Mouse (Mus musculus): Measurements from ENCODE around the gene Qrich2.
"Not testable (repeated sequence)": the region's sequence is repeated elsewhere in the genome, so short reads cannot be mapped to it uniquely, and the experiment has no call there.

The Qrich2 gene

DNA sequence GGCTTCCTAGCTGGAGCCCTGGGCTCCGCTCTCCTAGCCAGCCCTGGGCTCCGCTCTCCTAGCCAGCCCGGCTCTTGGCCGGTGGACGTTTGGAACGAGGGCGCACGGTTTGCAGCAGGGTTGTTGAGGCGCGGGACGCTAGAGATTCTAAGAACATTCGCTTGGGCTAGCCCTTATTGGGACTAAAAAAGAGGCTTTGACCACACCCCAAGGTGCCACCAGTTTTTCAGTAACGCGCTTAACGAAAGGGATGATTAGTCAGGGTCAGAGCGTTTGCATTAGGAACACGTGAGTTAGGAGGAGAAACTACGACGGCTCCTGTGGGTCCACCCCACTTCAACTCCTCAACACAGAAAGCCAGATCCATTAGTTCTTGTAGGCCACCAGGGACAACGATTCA is at the start of gene Qrich2:
Qrich2 (minus strand) TSS at position 101 of the 400 bp plus-strand sequence.
- DNase-seq (ENCODE audit: low spot score in 2 of 2): no peak

DNA sequence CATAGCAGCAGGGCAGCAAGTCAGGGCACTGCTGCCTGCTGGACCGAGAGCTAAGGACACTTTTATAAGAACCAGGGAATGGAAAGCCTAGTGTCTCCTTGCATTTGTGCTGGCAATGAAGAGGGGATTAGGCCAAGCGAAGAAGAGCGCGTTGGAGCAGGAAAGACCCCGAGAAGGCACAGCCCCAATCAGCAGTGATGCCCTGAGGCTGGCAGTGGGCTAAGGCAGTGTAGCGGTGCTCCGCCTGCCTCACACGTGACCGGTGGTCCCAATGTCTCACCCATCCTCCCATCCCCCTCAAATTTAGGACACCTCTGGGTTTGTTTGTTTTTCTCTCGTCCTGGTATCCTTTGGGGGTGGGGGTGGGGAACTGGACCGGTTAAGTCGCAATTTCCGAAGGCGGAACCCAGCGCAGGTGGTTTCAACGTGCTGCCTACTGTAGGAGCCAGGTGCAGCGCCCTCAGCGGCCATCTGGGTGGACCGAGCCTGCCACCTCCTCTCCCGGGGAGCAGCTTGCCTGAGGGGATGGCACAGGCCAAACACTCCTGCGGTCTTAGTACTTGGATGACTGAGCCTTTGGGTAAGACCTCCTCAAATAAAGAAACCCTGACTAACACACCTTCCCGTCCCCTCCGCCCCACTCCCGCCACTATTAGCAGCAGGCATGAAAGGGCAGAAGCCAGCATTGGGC is 49.4 kb upstream of the Qrich2 start:
- DNase-seq (ENCODE audit: low spot score in 2 of 2): no peak

DNA sequence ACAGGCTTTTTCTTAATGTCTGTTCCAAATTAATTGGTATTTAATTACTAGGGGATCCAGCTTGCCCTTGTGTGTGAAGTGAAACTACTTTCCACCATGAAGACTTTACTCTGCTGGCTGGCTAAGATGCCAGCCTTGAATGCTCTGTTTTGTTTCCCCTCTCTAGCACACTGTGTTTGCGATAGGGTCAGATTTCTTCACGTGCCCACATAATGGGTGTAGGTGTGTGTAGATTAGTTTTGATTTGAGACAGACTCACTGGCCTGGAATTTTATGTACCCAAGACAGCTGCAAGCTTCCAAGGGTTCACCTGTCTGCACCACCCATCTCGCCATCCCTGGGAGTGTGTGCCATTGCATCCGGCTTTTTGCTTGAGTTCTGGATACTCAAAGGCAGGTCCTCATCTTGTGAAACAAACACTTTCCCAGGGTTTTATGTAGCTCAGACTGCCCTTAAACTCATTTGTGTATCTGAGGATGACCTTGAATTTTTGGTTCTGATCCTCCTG is 47.5 kb upstream of the Qrich2 start:
- DNase-seq (ENCODE audit: low spot score in 2 of 2): no peak

DNA sequence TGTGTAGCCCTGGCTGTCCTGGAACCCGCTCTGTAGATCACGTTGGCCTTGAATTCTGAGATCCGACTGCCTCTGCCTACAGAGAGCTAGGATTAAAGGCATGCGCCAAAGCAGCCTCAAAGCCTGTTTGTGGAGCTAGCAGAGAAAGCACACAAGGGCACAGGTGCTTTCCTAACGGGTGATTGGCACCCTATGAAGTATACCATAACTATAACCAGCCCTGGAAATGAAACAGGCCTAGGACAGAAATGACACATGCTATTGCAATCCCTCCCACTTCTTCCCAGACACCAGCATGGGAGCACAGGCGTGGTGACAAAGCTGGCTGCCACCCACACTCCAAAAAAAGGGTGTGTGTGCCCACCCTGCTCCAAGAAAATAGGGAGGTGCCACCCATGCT is 46.9 kb upstream of the Qrich2 start:
- no peak for DNase-seq (ENCODE audit: low spot score in 2 of 2)

DNA sequence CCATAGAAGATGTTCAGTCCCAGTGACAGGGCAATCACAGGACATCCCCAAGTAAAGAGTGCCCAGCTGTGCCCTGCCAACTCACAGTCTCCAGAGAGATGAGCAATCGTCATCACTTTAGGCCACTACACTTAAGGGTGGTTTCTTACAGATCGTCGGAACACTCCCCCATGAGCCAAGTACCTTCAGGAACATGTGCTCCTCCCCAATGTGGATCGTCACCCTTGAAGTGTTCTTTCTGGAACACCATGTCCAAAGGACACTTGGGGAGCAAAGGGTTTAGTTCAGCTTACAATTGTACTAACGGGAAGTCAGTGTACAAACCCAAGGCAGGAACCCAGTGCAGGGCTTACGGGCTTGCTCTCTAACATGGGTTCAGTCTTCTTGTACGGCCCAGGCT is 46.1 kb upstream of the Qrich2 start:
- no peak for DNase-seq (ENCODE audit: low spot score in 2 of 2)

DNA sequence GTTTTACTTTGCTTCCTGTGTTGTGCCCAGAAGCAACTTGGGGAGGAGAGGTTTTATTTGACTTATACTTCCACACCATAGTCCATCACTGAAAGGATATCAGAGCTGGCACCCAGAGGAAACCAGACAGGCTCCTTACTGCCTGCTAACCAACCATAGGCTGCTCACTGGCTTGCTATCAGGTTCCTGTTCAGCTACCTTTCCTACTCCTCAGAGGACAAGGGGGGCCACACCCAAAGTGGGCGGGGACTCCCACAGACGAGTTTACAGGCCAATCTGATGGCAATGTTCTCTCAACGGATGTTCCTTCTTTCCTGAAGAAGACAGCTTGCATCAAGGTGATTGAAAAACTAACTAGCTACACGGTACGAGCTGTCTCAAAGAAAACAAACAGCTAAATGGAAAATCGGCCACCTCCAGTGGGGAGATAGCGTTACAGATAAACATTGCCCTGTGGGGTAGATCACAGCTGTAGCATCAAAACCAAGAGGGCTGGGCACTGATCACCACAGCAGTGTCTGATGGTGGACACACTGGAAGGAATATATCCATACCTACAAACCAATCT is 45.3 kb upstream of the Qrich2 start:
- DNase-seq (ENCODE audit: low spot score in 2 of 2): no peak

DNA sequence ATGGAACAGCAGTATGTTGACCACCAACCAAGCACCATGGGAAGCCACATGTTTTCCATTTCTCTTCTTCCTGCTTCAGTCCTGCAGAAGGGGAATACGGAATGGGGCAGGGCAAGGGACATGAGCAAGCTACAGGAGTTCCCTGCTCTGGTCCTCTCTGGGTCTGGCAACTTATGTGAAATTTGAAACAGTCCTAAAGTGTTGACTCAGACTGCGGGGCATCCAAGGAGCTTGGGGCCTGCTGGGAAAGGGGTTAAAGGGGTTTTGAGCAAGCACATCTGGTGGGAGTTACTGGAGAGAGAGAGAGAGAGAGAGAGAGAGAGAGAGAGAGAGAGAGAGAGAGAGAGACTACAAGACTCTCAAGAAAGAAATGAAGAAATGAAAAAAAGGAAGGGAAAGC is 42.6 kb upstream of the Qrich2 start:
- no peak for DNase-seq (ENCODE audit: low spot score in 2 of 2)

DNA sequence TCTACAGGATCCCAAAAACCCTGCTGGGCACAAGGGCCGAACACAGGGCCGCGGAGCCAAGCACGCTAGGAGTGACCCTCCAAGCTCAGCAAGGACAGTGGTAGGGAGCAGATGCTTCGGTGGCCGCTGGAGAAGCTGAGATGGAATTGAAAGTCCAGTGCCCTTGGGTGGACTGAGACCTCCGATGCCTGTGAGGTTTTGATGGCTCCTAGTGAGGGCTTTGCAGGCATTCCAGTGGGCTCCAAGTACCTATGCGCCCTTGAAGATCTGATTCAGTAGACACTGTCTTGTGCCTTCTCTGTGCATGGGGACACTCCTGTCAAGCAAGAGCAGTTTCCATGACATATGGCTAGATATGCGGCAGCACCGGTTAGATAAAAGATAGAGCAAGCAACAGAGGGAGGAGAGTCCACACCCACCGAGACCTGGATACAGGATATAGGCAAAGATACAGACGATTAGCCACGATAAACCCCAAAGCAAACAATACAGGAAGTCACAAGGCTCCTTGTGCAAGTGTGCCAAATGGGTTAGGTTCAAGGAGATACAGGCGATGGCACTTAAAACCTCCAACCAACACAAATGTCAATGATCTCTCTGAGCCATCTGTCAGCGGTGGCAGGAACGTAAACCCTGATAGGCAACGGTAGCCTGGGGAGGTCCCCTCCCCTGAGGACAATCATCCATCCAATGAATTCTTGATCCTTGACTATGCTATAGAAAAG is 40.3 kb upstream of the Qrich2 start:
- DNase-seq (ENCODE audit: low spot score in 2 of 2): no peak

DNA sequence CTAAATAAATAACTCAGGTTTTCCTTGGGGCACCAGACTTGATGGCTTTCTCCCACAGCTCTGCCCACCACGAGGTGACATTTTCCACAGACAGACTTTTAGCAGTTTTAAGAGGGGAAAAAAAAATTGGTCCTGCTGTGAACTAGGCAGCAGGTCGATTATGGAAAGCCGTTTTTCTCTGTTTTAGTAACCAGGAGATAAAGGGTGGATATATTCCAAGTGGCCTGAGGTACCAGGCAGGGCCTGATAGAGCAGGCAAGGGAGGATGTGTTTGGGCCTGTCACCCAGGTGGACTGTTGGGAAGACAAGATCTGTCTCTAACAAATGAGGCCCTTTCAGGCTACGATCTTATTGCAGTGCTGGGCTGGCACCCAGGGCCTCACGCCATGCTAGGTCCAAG is 39.5 kb upstream of the Qrich2 start:
- DNase-seq (ENCODE audit: low spot score in 2 of 2): no peak

DNA sequence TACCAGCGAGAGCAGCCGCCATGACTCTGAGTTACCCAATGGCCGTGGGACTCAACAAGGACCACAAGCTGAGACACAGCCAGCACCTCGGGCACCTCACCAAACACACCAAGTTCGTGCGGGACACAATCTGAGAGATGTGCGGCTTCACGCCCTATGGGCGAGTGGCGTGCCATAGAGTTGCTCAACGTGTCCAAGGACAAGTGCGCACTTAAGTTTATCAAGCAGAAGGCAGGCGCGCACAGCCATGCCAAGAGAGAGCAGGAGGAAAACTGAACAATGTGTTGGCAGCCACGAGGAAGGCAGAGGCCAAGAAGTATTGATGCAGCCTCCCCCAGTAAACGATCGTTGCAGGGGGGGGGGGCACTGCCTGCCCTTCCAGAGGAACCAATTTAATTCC is 38.5 kb upstream of the Qrich2 start:
- DNase-seq (ENCODE audit: low spot score in 2 of 2): no peak

DNA sequence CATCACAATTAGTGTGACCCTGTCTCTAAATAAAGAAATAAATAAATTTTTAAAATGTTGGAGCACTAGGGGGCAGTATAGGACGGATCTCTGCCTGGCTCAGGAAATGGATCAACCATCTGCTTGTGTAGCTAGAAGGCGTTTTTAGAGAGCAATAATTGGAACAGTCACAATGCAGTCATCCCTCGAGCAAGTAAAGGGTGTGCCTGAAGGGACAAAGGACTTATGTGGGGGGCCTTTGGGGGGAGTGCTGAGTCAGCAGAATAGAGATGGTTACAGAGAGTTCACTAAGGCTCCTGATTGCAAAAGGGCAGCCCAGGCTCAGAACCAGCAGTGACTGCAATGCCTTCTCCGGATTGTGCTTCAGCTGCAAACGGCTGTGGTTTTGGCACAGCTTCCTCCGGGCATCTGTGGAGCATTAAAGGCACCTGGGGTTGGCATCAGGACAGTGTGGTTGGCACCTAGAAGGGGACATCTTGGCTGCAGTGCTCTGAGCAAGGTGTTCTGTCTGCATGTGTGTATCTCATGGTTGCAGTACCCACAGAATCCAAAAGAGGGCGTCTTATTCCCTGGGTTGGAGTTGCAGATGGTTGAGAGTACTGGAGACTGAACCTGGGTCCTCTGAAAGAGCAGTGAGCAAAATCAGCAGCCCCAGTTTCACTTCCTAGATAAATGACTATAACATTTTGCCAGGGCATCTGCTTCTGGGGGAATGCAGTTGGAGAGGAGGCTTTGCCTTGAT is 35.1 kb upstream of the Qrich2 start:
- DNase-seq (ENCODE audit: low spot score in 2 of 2): peak in 1 of 2 experiments; percentile 44

DNA sequence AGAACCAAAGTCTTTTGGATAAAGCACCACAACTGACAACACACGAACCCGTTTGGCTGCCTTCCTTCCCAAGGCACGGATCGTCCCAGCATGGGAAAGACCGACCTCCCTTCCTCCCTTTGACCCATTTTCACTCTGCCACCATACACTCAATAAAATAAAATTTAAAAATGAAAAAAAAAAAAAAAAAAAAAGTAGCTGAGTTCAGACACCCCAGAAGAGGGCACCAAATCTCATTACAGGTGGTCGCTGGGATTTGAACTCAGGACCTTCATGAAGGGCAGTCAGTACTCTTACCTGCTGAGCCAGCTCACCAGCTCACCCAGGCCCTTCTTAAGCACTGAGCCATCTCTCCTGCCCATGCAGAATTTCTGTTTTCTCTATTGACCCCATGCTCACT is 33.0 kb upstream of the Qrich2 start:
- no peak for DNase-seq (ENCODE audit: low spot score in 2 of 2)

DNA sequence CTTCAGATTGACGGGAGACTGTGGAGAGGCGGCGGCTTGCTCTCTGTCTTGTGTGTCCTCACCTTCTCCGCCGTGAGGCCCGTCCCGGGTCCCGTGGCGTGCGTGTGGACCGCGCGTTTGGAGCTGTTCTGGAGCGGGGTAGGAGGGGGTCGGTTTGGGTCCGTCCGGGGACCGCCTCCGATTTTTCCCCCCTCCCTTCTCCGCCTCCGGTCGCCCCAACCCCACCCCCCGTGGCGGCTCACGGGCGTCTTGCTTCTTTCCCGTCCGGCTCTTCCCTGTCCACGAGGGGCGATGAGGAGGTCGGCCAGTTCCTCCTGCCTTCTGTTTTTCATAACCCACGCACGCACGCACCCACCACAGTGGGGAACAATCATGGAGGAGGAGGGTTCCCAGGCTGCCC is 32.6 kb upstream of the Qrich2 start:
- DNase-seq (ENCODE audit: low spot score in 2 of 2): no peak

DNA sequence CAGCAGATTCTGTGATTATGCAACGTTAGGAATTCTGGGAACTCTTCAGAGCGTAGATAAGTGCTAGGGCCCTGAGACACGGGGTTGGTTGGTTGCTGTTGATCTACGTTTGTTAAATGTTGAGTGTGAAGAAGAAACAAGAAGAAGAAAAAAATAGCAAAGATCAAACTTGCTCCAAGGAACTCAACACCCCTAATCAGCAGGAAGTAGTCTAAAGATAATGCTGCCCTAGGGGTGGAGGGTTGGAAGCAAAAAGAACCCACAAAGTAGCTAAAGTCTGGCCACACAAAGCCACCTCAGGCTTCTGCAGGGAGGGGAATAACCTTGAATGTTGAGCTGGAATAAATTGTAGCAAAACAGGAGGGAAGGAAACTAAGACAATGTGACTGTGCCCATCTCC is 31.3 kb upstream of the Qrich2 start:
- DNase-seq (ENCODE audit: low spot score in 2 of 2): no peak

DNA sequence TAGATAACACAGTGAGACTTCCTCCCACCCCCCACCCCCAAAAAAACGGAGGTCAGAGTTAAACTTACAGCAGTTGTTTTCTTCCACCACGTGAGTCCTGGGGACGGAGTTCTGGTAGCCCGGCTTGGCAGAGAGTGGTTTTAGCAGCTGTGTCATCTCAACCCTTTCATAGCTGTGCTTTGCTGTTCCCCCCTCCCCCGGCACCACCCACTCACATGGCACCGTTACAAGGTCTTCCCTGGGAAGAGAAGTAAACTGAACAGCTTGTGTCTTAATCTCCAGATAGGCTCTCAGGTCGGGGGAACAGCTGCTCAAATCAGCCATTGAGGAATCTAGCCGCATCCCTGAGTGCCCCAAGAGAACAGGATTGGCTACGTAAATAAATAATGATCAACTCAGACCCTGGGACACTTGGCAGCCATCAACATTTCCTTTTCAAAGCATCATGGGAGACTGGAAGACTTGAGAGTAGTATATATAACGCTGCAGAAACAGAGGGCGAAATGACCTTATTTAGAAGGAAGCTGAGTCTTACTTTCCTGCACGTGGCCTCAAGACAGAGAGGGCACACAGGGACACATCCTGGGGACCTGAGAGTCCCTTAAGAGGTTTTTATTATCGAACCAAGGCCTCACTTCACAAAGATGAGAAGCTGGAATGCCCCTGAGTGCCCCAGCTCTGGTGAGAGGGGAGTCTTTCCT is 28.6 kb upstream of the Qrich2 start:
- peak; percentile 78 to 82 for DNase-seq (ENCODE audit: low spot score in 2 of 2)

DNA sequence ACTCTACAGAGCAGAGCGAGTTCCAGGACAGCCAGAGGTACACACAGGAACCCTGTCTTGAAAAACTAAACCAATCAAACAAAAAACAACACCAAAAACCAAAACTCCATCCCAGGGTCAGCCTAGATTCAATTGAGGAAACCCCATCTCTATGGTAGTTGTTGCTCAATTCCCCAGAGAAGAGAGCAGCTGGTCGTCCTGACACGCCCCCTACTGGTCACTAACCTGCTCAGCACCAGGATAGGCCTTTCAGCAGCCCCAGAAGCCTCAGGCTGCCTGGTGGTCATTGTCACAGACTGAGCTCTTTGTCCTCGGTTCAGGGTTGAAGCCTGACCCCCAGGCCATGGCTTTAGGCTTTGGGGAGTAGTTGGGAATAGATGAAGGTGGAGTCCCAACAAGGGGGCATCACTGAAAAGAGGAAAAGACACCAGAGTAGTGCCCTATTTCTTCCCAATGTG is 27.8 kb upstream of the Qrich2 start, which contains the start of gene Prpsap1:
Prpsap1 (minus strand) TSS at position 408 of the 458 bp plus-strand sequence.
- DNase-seq (ENCODE audit: low spot score in 2 of 2): peak in 1 of 2 experiments; percentile 20

DNA sequence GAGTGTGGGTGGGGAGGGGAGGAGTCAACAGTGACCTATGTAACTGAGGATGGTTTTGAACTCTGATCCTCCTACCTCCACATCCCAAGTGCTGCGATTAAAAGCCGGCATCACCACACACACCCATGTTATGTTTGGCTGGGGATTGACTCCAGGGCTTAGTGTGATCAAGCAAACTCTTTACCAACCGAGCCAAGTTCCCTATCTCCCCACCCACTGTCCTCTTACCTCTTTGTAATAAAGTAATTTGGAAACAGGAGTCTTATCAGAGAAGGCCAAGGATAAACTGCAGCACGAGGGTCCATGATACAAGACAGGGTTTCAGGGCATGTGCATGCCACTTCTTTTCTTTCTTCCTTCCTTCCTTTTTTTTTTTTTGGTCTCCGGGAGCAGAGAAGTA is 27.1 kb upstream of the Qrich2 start:
- no peak for DNase-seq (ENCODE audit: low spot score in 2 of 2)

DNA sequence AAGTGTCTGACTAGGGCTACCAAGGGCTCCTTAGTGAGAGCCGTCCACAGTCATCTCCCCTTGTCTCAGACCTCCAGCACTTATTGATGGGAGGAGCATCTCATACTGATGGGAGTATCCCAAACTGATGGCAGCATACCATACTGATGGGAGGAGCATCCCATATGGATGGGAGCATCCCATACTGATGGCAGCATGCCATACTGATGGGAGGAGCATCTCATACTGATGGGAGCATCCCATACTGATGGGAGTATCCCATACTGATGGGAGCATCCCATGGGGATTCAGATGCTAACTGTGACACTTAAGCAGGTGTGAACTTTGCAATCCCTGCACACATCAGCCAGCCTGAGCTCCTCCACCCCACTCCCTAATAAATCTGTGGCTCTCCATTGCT is 26.5 kb upstream of the Qrich2 start:
- not testable (repeated sequence) for DNase-seq (ENCODE audit: low spot score in 2 of 2)

DNA sequence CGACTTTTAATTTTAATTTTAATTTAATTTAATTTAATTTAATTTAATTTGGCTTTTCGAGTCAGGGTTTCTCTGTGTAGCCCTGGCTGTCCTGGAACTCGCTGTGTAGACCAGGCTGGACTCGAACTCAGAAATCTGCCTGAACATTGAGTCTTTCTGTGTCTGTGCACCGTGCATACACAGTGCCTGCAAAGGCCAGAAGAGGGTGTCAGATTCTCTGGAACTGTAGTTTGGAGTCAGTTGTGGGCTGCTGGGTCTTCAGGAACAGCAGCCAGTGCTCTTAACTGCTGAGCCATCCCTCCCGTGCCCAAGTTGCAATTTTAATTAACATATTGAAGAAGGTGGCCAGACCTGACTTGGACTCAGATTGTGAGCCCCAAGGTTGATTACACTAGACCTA is 25.3 kb upstream of the Qrich2 start:
- DNase-seq (ENCODE audit: low spot score in 2 of 2): no peak

DNA sequence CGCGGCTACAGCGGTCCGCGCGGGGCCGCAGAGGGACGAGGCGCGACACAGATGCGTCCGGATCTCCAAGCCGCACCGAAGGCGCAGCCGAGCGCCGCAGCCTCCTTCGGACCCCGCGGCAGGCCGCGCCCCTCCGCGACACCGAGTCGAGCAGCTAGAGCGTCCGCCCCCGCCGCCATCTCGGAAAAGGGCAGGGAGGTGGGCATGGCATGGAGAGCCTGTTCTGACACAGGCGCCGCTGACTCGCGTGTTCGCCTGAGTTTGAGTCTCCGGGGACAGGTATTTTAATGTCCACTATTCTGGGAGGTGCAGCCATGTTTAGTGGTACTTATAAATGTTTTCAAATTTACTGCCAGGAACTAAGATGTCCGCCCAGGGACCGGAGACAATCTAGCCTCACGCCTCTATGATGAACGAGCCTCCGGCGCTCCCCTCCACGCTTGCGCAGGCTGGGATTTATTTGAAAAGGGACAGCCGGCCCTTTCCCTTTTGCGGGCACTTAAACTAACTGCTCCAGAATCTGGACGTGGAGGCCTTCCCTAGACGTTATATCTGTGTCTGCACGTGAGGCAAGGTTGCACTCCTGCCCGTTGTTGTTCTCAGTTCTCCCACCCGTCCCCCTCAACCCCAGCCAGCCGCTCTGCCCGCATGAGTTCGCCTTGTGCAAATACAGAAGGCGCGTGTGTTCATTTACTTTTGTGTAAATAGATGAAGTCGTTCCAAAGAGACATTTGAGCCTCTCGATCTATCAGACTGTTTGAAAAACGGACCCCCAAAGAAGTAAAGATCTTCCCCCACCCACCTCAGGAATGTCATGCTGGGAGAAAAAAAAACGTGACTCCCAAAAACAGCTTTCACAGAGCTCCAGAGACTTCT is 24.4 kb upstream of the Qrich2 start:
- DNase-seq (ENCODE audit: low spot score in 2 of 2): peak; percentile 86 to 89

Data from frontal cortex, postnatal 36 days (tissue).